ENCODE assay signal across 22 mouse cellular contexts in the genomic region with DNA sequence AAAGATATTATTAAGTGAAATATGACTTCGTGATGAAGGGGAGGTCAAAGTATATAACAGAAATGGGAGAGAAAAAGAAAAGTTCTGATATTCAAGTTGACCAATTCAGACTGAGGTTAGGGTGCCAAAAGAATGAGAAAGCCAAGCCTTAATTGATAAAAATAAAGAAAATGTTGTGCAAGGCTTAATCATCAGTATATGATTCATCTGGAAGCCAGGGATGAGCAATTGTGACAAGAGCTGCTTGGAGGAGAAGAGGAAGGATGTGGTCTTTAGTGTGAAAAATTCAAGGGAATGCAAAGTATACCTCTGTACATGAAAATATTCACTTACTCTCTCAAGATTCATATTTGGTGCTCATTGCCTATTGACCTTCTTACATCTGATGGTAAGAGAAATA.
DNase-seq lines count a peak whose midpoint lies in the region; TF ChIP-seq lines count a peak whose summit lies in the region.
"Had no signal": no experiment of that assay in that cellular context is flagged by ENCODE, and none has a peak within 500 bp of the region (broad histone marks: within the 10 kb centered on the region; RNA-seq: fewer than 3 reads in every experiment).

No protein-coding gene starts in this region.

- no peaks in the 10 kb centered on the region for H3K79me2 ChIP-seq in C2C12 (ENCODE audit: control insufficient read depth, insufficient read depth)

- no peaks in the 10 kb centered on the region for H3K79me3 ChIP-seq in C2C12 (ENCODE audit: low read depth)

- H3K4me1 ChIP-seq in kidney, adult 2 months (ENCODE audit: control insufficient read depth, insufficient read depth, low read length): no peaks in the 10 kb centered on the region
- H3K4me1 ChIP-seq: embryonic facial prominence, embryonic 13.5 days; embryonic facial prominence, embryonic 15.5 days; forebrain, embryonic 10.5 days; forebrain, embryonic 12.5 days had no signal

- no peak overlapping the region for H3ac ChIP-seq in C2C12 (ENCODE audit: control insufficient read depth, insufficient read length, low read depth)

- H3K27ac ChIP-seq in kidney, adult 2 months (ENCODE audit: insufficient read depth, low read depth, low read length): no peak overlapping the region
- H3K27ac ChIP-seq: embryonic facial prominence, embryonic 13.5 days; embryonic facial prominence, embryonic 15.5 days; forebrain, embryonic 10.5 days; forebrain, embryonic 12.5 days had no signal

- H3K36me3 ChIP-seq in C2C12 (ENCODE audit: control insufficient read depth, insufficient read depth): no peaks in the 10 kb centered on the region
- no peaks in the 10 kb centered on the region for H3K36me3 ChIP-seq in kidney, adult 2 months (ENCODE audit: control insufficient read depth, insufficient read depth, low read length)
- H3K36me3 ChIP-seq: embryonic facial prominence, embryonic 13.5 days; embryonic facial prominence, embryonic 15.5 days; forebrain, embryonic 10.5 days; forebrain, embryonic 12.5 days had no signal

- DNase-seq in 3T3-L1 (ENCODE audit: low read depth, low spot score): peak; percentile 33
- DNase-seq in NIH3T3 (ENCODE audit: low read depth): peak; percentile 9
- DNase-seq in kidney, postnatal 4 days: no peak
- DNase-seq in kidney, adult 2 months: no peak
- DNase-seq in spleen, postnatal 10 days (ENCODE audit: low spot score in 2 of 2): no peak
- DNase-seq: adrenal gland, adult 2 months; adrenal gland, postnatal 10 days; adrenal gland, postnatal 25 days; B cell, adult 2 months; cerebellum, adult 11 months; cerebellum, adult 18-20 months; cerebellum, adult 8-10 months; cerebellum, adult 9-11 months; cerebellum, postnatal 14 days; cerebellum, postnatal 36 days; embryo, embryonic 11 days had no signal

- H3K27me3 ChIP-seq in C2C12 (ENCODE audit: control insufficient read depth, insufficient read depth, insufficient read length): no peaks in the 10 kb centered on the region
- H3K27me3 ChIP-seq in kidney, adult 2 months (replicated peaks; ENCODE audit: control insufficient read depth, insufficient read depth, low read length): no peaks in the 10 kb centered on the region
- H3K27me3 ChIP-seq: embryonic facial prominence, embryonic 13.5 days; embryonic facial prominence, embryonic 15.5 days; forebrain, embryonic 12.5 days had no signal

- TF ChIP-seq CTCF in C2C12 (IDR thresholded peaks at IDR 0.05; ENCODE audit: control insufficient read depth, insufficient read depth, insufficient read length): no peak
- TF ChIP-seq CTCF in kidney, adult 2 months (conservative IDR thresholded peaks at IDR 0.05; ENCODE audit: insufficient read depth, insufficient read length, low read depth, low read length): no peak

- TF ChIP-seq POLR2A in kidney, adult 2 months (IDR thresholded peaks at IDR 0.05; ENCODE audit: low read depth, low read length): no peak

- no peak overlapping the region for H3K4me3 ChIP-seq in C2C12 (ENCODE audit: insufficient read depth, poor library complexity, severe bottlenecking)
- no peak overlapping the region for H3K4me3 ChIP-seq in kidney, adult 2 months (ENCODE audit: insufficient read depth, low read depth, low read length)
- H3K4me3 ChIP-seq: embryonic facial prominence, embryonic 13.5 days; embryonic facial prominence, embryonic 15.5 days; erythroblast, embryonic 14.5 days; forebrain, embryonic 10.5 days; forebrain, embryonic 12.5 days had no signal

- 71% methylated on average over 1 of the region's 1 CpGs for WGBS in kidney, adult 2 months

TF ChIP-seq in C2C12, 6 proteins besides CTCF, POLR2A, EP300 and RAD21:
- TF ChIP-seq CEBPB (IDR thresholded peaks at IDR 0.05; ENCODE audit: low read depth) (peak; percentile 92), MYOG (IDR thresholded peaks at IDR 0.05; ENCODE audit: control insufficient read depth, extremely low read depth, insufficient read length) (no peak), MAX (IDR thresholded peaks at IDR 0.05) (no peak), USF1 (IDR thresholded peaks at IDR 0.05; ENCODE audit: low read depth) (no peak), MYOD1 (IDR thresholded peaks at IDR 0.05; ENCODE audit: control insufficient read depth, insufficient read length, low read depth) (no peak)

Comparison
In these comparisons a context has a peak if more than half of its experiments do, and no peak if none do; other contexts are left out.
1. DNase-seq: peak in 3T3-L1 (single experiment) and NIH3T3 (single experiment); none in kidney, postnatal 4 days (0 of 2), kidney, adult 2 months (single experiment) and spleen, postnatal 10 days (0 of 2).